Mouse (Mus musculus): Measurements from ENCODE around the gene Hoxd3.

- no peak for TF ChIP-seq CTCF (IDR thresholded peaks at IDR 0.05; ENCODE audit: borderline replicate concordance, control insufficient read depth, extremely low read depth, insufficient read depth, low read length, poor library complexity)
- TF ChIP-seq POLR2A (IDR thresholded peaks at IDR 0.05; ENCODE audit: control insufficient read depth, extremely low read depth, insufficient read depth, low read length, poor library complexity): no peak
Measured at GRCm38 (mm10) chr2:74722949-74723348, 11.2 kb downstream of the Hoxd3 start.
